Mouse (Mus musculus): Measurements from ENCODE around the gene Hoxd9. TPM values are rescaled to one million over a fixed set of nuclear protein-coding genes. Genes with fewer than 3 reads are reported as not detected.

The Hoxd9 gene
- total and polyA plus RNA-seq, 3 experiments, result not detected

DNA sequence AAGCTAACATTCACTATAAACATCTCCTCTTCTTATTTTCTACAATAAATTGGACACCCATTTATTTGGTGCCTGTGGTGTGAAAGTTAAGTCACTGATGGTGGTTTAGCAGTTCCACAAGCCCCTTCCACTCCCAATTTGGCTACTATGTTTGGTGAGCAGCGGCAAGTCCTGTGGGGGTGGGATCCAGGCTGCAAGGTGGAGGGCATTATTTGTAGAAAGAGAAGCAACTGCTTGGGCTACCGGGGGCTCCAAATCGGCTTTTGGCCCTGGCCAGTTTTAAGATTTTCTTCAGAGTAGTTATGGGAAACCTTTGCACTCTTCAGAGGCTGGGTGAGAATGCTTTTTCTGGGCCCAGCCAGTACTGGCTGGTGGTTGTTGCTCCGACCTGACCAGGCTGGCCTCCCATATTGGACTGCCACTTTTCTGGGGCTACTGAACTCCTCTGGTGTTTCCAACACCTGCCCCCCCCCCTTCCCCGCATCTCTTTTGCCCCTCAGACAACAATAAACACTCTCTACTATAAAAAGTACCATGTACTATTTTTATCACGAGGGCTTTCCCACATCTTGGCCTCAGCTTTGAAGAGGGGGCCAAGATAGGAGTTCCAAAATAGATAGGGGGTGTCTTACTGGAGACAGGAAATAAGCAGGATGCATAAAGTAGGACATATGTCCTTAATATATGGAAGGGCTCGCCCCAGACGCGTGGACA, 34.4 kb downstream of the Hoxd9 start (continued):
- TF ChIP-seq JUND (conservative IDR thresholded peaks at IDR 0.05; ENCODE audit: low read depth, low read length), result no peak
- no peak for TF ChIP-seq MYC (IDR thresholded peaks at IDR 0.05; ENCODE audit: low read depth, low read length)
- TF ChIP-seq MAX (IDR thresholded peaks at IDR 0.05; ENCODE audit: low read length), result no peak
- TF ChIP-seq POLR2A (IDR thresholded peaks at IDR 0.05; ENCODE audit: low read depth, low read length), result no peak
- no peak for TF ChIP-seq NRF1 (IDR thresholded peaks at IDR 0.05; ENCODE audit: low read depth, low read length)
- TF ChIP-seq ZC3H11A (IDR thresholded peaks at IDR 0.05; ENCODE audit: low read depth, low read length), result no peak
- TF ChIP-seq UBTF (IDR thresholded peaks at IDR 0.05; ENCODE audit: low read depth, low read length), result 0 out of 2 replicates have a peak, but pooled peaks have one; percentile 28
- TF ChIP-seq PAX5 (IDR thresholded peaks at IDR 0.05; ENCODE audit: low read length), result no peak
- peak; percentile 21; the same call in 1 of the 2 replicates for TF ChIP-seq EP300 (IDR thresholded peaks at IDR 0.05; ENCODE audit: low read length)
- TF ChIP-seq TCF12 (IDR thresholded peaks at IDR 0.05; ENCODE audit: low read depth, low read length), result no peak
- TF ChIP-seq NELFE (IDR thresholded peaks at IDR 0.05; ENCODE audit: low read depth, low read length), result no peak
- no peak for TF ChIP-seq USF1 (IDR thresholded peaks at IDR 0.05; ENCODE audit: low read depth, low read length)
- TF ChIP-seq HCFC1 (IDR thresholded peaks at IDR 0.05; ENCODE audit: low read depth, low read length), result no peak
- no peak for TF ChIP-seq ZNF384 (IDR thresholded peaks at IDR 0.05; ENCODE audit: low read depth, low read length)

DNA sequence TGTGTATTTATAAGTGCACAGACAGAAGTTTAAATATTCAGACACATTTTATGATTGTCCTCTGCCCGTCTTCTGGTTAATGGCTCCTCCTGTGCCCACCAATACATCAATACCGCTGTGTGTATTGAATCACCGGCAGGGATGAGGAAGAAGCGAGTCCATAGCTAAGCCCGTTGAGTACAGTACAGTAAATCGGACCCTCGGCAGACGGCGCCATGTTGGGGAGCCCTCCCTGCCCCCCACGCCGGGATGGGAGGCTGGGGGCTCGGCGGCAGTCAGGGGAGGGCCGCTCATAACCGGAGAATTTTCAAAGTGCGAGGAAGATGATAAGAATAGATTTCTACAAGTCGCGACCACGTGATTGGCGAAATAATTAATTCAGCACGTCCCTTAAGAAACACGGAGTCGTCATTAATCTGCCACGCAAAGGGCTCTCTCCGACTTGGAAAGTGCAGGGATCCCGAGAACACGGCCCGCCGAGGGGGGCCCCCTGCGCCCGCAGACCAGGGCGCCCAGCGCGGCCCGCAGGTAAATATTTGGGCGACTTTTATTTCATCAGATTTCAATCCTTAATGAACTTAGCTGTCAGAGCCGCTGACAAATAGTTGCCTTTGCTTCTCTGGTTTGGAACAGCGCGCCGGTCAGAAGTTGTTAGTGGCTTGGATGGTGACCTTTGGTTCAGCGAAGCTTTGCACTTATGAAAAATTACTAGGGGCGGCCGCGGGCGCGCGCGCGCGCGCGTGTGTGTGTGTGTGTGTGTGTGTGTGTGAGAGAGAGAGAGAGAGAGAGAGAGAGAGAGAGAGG, 35.2 kb downstream of the Hoxd9 start:
- no peak for TF ChIP-seq HCFC1 (IDR thresholded peaks at IDR 0.05; ENCODE audit: low read depth, low read length)
- TF ChIP-seq ZNF384 (IDR thresholded peaks at IDR 0.05; ENCODE audit: low read depth, low read length), result no peak
- no peak for TF ChIP-seq RCOR1 (conservative IDR thresholded peaks at IDR 0.05; ENCODE audit: low read depth, low read length)
- TF ChIP-seq MYC (IDR thresholded peaks at IDR 0.05; ENCODE audit: low read depth, low read length), result no peak
- no peak for TF ChIP-seq ETS1 (conservative IDR thresholded peaks at IDR 0.05; ENCODE audit: low read depth, low read length)
- peak; percentile 38; the same call in 1 of the 2 replicates for TF ChIP-seq BHLHE40 (IDR thresholded peaks at IDR 0.05; ENCODE audit: low read depth, low read length)
- TF ChIP-seq SMC3 (IDR thresholded peaks at IDR 0.05; ENCODE audit: low read depth, low read length), result no peak
- TF ChIP-seq USF1 (IDR thresholded peaks at IDR 0.05; ENCODE audit: low read depth, low read length), result no peak; the same call in 1 of the 2 replicates
- no peak for TF ChIP-seq UBTF (IDR thresholded peaks at IDR 0.05; ENCODE audit: low read depth, low read length)
- peak; percentile 22; the same call in 1 of the 2 replicates for TF ChIP-seq CHD2 (IDR thresholded peaks at IDR 0.05; ENCODE audit: low read length)
- no peak for TF ChIP-seq CTCF (conservative IDR thresholded peaks at IDR 0.05 in 1 of 2, IDR thresholded peaks at IDR 0.05 in 1 of 2; ENCODE audit: low read depth in 2 of 2, low read length in 2 of 2)
- TF ChIP-seq MXI1 (IDR thresholded peaks at IDR 0.05; ENCODE audit: low read depth, low read length), result 0 out of 2 replicates have a peak, but pooled peaks have one; percentile 14
- peak; percentile 11 for TF ChIP-seq SIN3A (IDR thresholded peaks at IDR 0.05; ENCODE audit: low read length)
- no peak for TF ChIP-seq RAD21 (IDR thresholded peaks at IDR 0.05; ENCODE audit: low read depth, low read length)
- 0 out of 2 replicates have a peak, but pooled peaks have one; percentile 29 for TF ChIP-seq NRF1 (IDR thresholded peaks at IDR 0.05; ENCODE audit: low read depth, low read length)
- TF ChIP-seq MAZ (IDR thresholded peaks at IDR 0.05; ENCODE audit: low read depth, low read length), result no peak
- no peak for TF ChIP-seq ZKSCAN1 (IDR thresholded peaks at IDR 0.05; ENCODE audit: borderline replicate concordance, low read depth, low read length)
- TF ChIP-seq E2F4 (IDR thresholded peaks at IDR 0.05; ENCODE audit: insufficient replicate concordance, low read depth, low read length), result no peak
- no peak for TF ChIP-seq MAFK (IDR thresholded peaks at IDR 0.05; ENCODE audit: insufficient replicate concordance, low read length)
- no peak for TF ChIP-seq TBP (conservative IDR thresholded peaks at IDR 0.05; ENCODE audit: low read depth, low read length)
- Histone ChIP-seq H3K27ac (ENCODE audit: insufficient read depth, low read depth) (peak overlapping the region; percentile 92), H3K4me3 (replicated peaks in 1 of 3; ENCODE audit: low read depth in 2 of 3, low read length in 2 of 3, poor library complexity in 1 of 3) (peak overlapping the region; percentile 50 to 59 (median 59)), H3K9ac (ENCODE audit: insufficient read depth, low read depth) (peak overlapping the region; percentile 96), H3K9me3 (replicated peaks; ENCODE audit: low read length) (peaks cover 16% of the 10 kb centered on the region), H3K4me1 (ENCODE audit: control insufficient read depth in 1 of 2, insufficient read depth in 2 of 2) (peaks cover 8 to 54% of the 10 kb centered on the region in 2 experiments; a peak in 2 of 4 replicates), H3K79me2 (replicated peaks; ENCODE audit: control insufficient read depth, extremely low read depth, insufficient read depth, poor library complexity, severe bottlenecking) (peaks cover 25% of the 10 kb centered on the region), H3K36me3 (replicated peaks in 1 of 2; ENCODE audit: control insufficient read depth in 1 of 2, insufficient read depth in 1 of 2, low read length in 1 of 2) (peaks cover 15 to 34% of the 10 kb centered on the region in 2 experiments), H3K27me3 (replicated peaks) (no peaks in the 10 kb centered on the region), H3K4me2 (ENCODE audit: insufficient read depth, low read depth, poor library complexity, severe bottlenecking) (peak overlapping the region; percentile 98)
- DNase-seq (ENCODE audit: extremely low read depth), result peak; percentile 27
- in situ Hi-C loops (cut with MboI; ENCODE audit: low pct_ligation_motif_present, low pct_unique_long_range_greater_than_20kb, low sequenced_read_pairs), result no loop called here
- dilution Hi-C loops (cut with MboI; ENCODE audit: extremely low pct_ligation_motif_present, extremely low pct_unique_long_range_greater_than_20kb, low sequenced_read_pairs), result no loop called here

Measured in CH12.LX (cell line).